Mouse (Mus musculus): Measurements from ENCODE around the gene Tbx21. TPM values are rescaled to one million over a fixed set of nuclear protein-coding genes. Genes with fewer than 3 reads are reported as not detected.

Tbx21 gene
- total RNA-seq, 1 experiment from 2014 or later, result 0.39 TPM

Small RNAs within 50 kb of the gene (microRNA-seq; reads per million reads assigned to microRNA genes)
- gene Mir7235 (0 to 0.36 reads per million in 2 experiments), gene Mir8103 (0 to 1.4 reads per million in 2 experiments)

Other genes with a start within 250 kb of the Tbx21 start
- gene Cdk5rap3, start 198.8 kb downstream of the Tbx21 start, total RNA-seq (2021), result 50.1 and 62.8 TPM in 2 replicates
- 0.27 and 0.76 TPM in 2 replicates for gene Prr15l, start 187.2 kb downstream of the Tbx21 start, total RNA-seq (2021)
- 32.0 and 36.3 TPM in 2 replicates for gene Pnpo, start 171.3 kb downstream of the Tbx21 start, total RNA-seq (2021)
- 18.2 and 18.8 TPM in 2 replicates for gene Sp2, start 132.4 kb downstream of the Tbx21 start, total RNA-seq (2021)
- gene Sp6, start 101.9 kb downstream of the Tbx21 start, total RNA-seq (2021), result 0.33 and 0.39 TPM in 2 replicates
- gene Scrn2, start 85.4 kb downstream of the Tbx21 start, total RNA-seq (2021), result 12.8 and 22.7 TPM in 2 replicates
- gene Lrrc46, start 73.9 kb downstream of the Tbx21 start, total RNA-seq (2021), result 1.0 and 1.4 TPM in 2 replicates
- 117 and 129 TPM in 2 replicates for gene Mrpl10, start 73.8 kb downstream of the Tbx21 start, total RNA-seq (2021)
- 18.9 TPM in 2 replicates for gene Osbpl7, start 64.7 kb downstream of the Tbx21 start, total RNA-seq (2021)
- gene Tbkbp1, start 36.2 kb upstream of the Tbx21 start, total RNA-seq (2021), result 11.1 and 12.7 TPM in 2 replicates
- 116 and 120 TPM in 2 replicates for gene Kpnb1, start 72.5 kb upstream of the Tbx21 start, total RNA-seq (2021)
- gene Npepps, start 165.3 kb upstream of the Tbx21 start, total RNA-seq (2021), result 109 and 110 TPM in 2 replicates
- gene Mrpl45, start 200.4 kb upstream of the Tbx21 start, total RNA-seq (2021), result 25.9 and 31.6 TPM in 2 replicates
- 1.8 and 4.7 TPM in 2 replicates for gene Gpr179, start 236.7 kb upstream of the Tbx21 start, total RNA-seq (2021)
- gene Socs7, start 247.2 kb upstream of the Tbx21 start, total RNA-seq (2021), result 21.0 and 27.5 TPM in 2 replicates

Measured in adrenal gland, postnatal 25 days (tissue).